Mouse (Mus musculus): Measurements from ENCODE around the gene Adrb1.

The Adrb1 gene

DNA sequence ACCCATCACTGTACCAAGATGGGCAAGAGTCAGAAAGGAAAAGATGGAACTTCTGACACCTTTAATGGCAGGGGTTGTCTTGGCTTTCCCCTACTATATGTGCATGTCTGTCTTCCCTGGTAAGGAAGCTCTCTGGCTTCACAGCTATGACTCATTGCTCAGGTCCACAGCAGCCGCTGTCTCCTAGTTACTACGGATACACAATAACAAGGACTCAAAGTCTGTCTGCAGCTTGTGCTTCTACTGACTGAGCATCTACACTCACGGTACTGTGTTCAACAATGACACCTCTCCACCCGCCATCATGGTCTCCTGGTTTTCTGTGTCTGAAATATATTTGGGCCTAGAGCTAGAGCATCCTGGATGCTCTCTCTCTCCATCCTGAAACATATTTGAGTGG, 37.7 kb downstream of the Adrb1 start:
- no peak for TF ChIP-seq GATA4 (IDR thresholded peaks at IDR 0.05; ENCODE audit: insufficient replicate concordance, low read length)

DNA sequence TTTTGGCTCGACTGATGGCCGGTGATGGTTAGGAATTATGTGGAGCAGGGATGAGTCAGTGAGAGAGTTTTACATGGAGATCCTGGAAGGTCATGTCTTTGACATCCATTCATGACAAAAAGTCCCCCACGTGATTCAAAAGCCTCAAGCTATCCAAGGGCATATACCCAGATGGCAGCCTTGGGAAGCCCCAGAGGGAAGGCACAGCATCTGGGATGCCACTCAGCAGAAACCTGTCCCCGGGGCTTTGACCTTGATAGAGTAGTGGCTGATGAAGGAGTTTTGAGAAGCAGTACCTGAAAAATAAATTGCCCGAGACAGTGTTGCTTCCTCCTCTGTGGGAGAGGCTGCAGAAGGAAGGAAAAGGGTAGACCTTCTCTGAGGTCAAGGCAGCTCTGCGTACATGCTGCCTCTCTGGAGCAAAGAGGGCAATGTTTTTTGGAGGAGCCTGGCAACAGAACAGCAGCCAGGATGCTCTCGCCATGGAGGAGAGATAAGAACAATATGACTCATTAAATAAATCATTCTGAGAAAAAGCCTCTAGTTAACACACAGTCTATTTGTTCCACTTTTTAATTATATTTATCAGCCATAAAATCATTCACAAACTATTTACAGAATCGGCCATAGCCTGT, 38.4 kb downstream of the Adrb1 start:
- TF ChIP-seq GATA4 (IDR thresholded peaks at IDR 0.05; ENCODE audit: insufficient replicate concordance, low read length), result no peak

- no peak for TF ChIP-seq GATA4 (IDR thresholded peaks at IDR 0.05; ENCODE audit: insufficient replicate concordance, low read length)
These were observed 39.1 kb downstream of the Adrb1 start for GRCm38 (mm10) chr19:56761096-56761495.

- no peak for TF ChIP-seq GATA4 (IDR thresholded peaks at IDR 0.05; ENCODE audit: insufficient replicate concordance, low read length)
These were observed 39.7 kb downstream of the Adrb1 start for GRCm38 (mm10) chr19:56761727-56762126.

GRCm38 (mm10) chr19:56762686-56763085, 40.7 kb downstream of the Adrb1 start:
- TF ChIP-seq GATA4 (IDR thresholded peaks at IDR 0.05; ENCODE audit: insufficient replicate concordance, low read length), result no peak

GRCm38 (mm10) chr19:56769024-56769423, 47.0 kb downstream of the Adrb1 start:
- TF ChIP-seq GATA4 (IDR thresholded peaks at IDR 0.05; ENCODE audit: insufficient replicate concordance, low read length), result no peak

- TF ChIP-seq GATA4 (IDR thresholded peaks at IDR 0.05; ENCODE audit: insufficient replicate concordance, low read length), result no peak
These were observed 50.2 kb downstream of the Adrb1 start for GRCm38 (mm10) chr19:56772158-56772557.

DNA sequence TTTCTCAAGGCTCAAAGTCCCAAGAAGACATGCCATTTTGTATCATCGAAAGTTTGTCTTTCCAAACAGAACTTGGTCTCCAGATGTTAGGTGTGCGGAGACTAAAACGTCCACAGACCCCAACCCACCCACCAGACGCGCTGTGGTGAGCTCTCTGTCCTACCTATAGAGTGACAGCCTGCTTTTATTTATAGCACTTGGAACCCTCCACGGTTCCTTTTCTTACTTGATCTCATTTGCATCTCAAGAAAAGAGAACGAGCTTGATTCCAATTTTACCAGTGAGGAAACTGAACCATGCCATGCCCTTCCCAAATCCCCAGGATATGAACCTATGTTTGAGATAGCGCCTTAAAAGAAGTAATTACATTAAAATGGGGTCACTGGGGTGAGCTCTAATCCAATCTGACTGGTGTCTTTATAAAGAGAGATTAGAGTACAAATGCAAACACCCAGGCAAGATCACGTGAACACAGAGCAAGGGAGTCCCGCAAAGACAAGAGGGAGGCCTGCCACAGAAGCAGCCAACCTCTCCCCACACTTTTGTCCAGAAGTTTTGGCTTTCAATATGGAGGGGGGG, 51.5 kb downstream of the Adrb1 start:
- no peak for TF ChIP-seq GATA4 (IDR thresholded peaks at IDR 0.05; ENCODE audit: insufficient replicate concordance, low read length)

- no peak for TF ChIP-seq GATA4 (IDR thresholded peaks at IDR 0.05; ENCODE audit: insufficient replicate concordance, low read length)
These were observed 52.5 kb downstream of the Adrb1 start for GRCm38 (mm10) chr19:56774408-56774962.

- no peak for TF ChIP-seq GATA4 (IDR thresholded peaks at IDR 0.05; ENCODE audit: insufficient replicate concordance, low read length)
These were observed 53.2 kb downstream of the Adrb1 start for GRCm38 (mm10) chr19:56774971-56775892.

DNA sequence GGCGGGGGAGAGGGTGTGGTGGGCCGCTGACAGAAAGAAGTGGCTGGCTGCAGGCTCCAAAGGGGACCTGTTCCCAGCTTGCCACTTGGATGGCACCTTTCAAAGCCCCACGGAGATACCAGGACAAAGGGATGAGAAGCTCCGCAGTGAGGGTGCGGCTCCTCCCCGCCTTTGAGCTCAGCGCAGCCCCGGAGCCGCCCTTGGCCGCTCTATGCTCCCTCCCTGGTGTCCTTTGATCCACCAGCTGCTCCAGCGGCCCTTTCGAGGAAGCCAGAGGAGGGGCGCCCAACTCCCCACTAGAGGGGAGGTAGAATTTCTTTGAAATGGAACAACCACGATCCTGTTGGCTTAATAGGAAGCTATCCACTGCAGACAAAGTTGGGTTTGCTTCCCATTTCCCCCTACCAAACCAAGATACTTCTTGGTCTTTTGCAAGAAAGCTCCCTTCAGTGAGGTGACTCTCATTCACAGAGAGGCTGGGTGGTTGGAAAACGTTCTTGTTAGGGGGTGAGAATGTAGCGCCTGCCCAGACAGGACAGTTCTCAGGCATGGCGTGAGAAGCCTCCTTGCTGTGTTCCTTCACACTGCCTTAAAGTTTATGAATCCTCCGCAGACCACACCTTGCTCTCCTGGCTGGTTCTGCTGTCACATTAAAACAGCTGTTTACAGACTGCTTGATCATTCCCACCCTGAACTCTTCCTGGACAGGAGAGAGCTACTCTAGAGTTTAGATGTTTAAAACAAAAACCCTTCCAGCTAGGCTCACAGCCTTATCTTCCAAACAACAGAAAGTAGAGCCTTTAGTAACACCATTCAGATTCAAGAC, 54.1 kb downstream of the Adrb1 start:
- no peak for TF ChIP-seq GATA4 (IDR thresholded peaks at IDR 0.05; ENCODE audit: insufficient replicate concordance, low read length)

GRCm38 (mm10) chr19:56776719-56777382, 54.9 kb downstream of the Adrb1 start:
- TF ChIP-seq GATA4 (IDR thresholded peaks at IDR 0.05; ENCODE audit: insufficient replicate concordance, low read length), result no peak
